Mouse (Mus musculus) bone marrow macrophage, adult 2 months (primary cell): ENCODE results near the gene Tbc1d13.

Experiments
- CTCF ChIP-seq: IDR thresholded peaks from 2 replicates; pipeline ENCODE4 v1.5.1; 2012; ENCODE audit warnings: low read depth, mild to moderate bottlenecking, low read length, moderate library complexity
- POLR2A ChIP-seq: IDR thresholded peaks from 2 replicates; pipeline ENCODE4 v1.6.1; 2012; ENCODE audit warnings: mild to moderate bottlenecking, low read depth, low read length, borderline replicate concordance

DNA sequence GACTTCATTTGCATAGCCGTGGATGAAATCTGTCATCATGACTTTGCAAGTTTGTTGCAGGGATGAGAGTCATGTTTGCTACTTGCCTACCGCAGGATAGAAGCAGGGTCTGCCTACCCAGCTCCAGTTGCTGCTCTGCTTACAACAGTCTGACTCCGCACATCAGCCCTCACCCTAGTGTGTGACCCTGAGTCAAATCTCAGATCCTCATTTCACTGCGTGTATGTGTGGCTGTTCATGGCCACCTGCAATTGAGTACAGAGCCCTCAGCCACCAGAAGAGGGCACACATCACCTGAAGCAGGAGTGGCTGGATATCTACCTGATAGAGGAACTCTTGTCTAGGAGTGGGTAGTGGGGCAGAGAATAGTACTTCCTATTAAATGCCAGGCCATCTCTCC, 46.2 kb upstream of the Tbc1d13 start:
- TF ChIP-seq CTCF = no peak
- TF ChIP-seq POLR2A = no peak
